Mouse (Mus musculus) layer of hippocampus, postnatal 14 days (tissue): Measurements from ENCODE around the gene Tent4b. TPM values are rescaled to one million over a fixed set of nuclear protein-coding genes. Genes with fewer than 3 reads are reported as not detected.

Source experiments
- DNase-seq, 2 experiments: peaks; one replicate each; pipeline ENCODE4 v3.0.0; 2021 to 2022; ENCODE audit warnings: low spot score in 2 of 2, mixed read lengths in 1 of 2
- total RNA-seq, 2 experiments: library from RNA; stranded (reverse); gene quantifications; 2 replicates each; pipeline ENCODE4 v1.2.3; 2021

Tent4b gene
- total RNA-seq, 2 experiments from 2014 or later, result 31.5 to 33.5 TPM

DNA sequence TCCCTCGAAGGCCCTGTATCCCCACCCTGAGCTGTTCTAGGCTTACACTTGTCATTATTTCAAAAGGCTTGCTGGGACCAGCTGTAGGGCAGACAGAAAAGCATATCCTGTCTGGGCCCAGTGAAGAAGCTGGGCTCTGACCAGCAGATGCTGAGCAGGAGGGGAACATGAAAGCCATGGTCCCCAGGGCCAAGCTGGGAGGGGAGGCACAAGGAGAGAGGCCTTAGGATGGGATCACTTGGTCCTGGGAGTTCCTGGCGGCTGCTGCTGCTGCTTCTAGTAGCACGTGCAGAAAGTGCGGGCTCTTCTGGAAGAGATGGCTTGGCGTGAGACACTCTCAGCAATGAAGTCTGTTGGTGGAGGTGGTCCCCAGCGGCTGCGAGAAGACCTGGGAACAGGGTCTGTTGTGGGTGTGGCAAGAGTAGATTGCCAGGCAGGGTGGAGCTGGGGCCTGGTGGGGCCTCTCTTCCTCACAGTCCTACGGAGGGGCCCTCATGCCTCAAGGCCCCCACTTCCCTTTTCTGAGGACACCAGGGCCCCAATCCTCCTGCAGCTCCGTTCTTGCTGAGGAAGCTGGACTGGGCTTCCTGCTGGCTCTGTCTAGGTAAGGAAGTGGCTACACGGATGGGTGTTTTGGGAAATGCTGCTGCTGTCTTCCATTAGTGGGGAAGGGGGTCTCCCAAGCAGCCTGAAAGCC is 101.0 kb downstream of the Tent4b start:
- DNase-seq, result peak in 1 of 2 experiments; percentile 13

DNA sequence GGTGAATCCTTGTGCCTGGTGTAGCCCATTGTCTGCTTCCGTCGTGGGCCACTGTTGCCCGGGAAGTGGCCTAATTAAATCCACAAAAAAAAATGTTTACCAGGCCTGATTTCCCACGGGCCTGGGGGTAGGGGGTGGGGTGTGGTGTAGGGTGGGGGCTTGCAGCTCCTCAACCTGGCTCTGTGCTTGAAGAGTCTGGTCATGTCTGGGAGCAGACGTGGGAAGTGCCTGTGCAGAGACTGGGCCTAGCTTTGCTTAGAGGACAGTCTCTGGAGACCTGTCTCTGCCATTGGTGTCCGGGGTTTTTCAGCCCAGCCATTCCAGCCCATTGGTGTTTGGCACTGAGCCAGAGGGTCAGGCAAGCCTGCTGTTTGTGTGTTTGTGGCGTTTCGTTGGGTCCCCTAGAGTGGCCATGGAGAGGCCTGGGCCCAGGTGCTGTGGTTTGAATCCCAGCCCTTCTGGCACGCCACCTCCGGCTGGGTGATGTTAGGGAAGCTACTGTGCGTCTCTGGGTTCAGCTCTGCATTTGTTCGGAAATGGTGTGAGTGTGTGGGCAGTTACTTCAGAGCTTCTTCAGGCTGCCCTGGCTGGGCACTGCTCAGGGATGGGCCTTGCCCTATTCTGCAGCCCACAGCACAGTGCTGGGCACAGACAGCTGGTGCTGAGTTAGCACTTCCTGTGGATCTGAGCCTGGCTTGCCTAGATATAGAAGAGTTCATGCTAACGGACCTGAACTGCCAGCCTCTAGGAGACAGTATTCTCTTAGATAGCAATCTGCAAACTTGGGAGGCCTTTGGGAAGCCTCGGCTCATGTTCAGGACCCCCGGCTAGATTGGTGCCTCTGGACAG is 102.8 kb downstream of the Tent4b start:
- no peak for DNase-seq

DNA sequence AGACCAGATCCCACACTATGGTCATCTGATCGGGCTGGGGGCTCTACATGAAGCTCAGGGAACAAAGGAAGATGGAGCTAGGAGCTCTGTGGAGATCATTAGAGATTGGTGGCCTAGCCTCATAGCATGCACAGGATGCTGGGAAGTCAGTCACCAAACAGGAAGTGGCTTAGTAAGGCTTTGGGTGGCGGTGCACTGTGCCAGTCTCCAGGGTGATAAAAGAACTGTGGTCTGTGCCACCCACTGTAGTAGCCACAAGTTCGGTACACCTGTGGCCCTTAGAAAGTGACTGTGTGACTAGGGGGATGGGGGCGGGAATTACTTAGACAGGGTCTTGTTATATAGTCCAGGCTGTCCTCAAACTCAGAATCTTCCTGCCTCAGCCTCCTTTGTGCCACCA is 106.8 kb downstream of the Tent4b start:
- no peak for DNase-seq

DNA sequence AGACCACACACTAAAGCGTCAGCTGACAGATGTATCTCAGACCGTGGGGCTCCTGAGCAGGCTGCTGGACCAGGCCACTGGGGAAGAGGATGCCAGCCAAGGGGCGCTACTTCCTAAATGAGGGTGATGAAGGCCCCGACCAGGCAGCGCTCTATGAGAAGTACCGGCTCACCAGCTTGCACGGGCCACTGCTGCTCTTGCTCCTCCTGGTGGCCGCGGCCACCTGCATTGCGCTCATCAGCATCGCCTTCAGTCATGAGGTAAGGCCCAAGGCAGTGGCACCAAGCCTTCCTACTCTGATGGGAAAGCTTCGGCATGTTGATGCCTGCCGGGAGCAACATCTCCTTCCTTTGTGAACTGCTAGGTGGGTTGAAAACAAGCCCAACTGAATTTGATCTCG is 107.5 kb downstream of the Tent4b start:
- DNase-seq, result no peak

GRCm38 (mm10) chr8:88307736-88308135 is 108.7 kb downstream of the Tent4b start:
- DNase-seq, result no peak

Other genes with a start within 250 kb of the Tent4b start
- 10 to 100 TPM; 29.9 to 32.3 TPM for gene Zfp423, start 239.6 kb upstream of the Tent4b start, total RNA-seq
- gene Cnep1r1, start 80.4 kb upstream of the Tent4b start, total RNA-seq, result 10 to 100 TPM; 29.3 to 30.7 TPM
- 10 to 100 TPM; 33.8 to 34.0 TPM for gene Heatr3, start 61.4 kb upstream of the Tent4b start, total RNA-seq
- gene Adcy7, start 73.2 kb downstream of the Tent4b start, total RNA-seq, result 1 to 10 TPM; 3.5 to 3.6 TPM
- 10 to 100 TPM; 63.9 to 66.8 TPM for gene Brd7, start 163.0 kb downstream of the Tent4b start, total RNA-seq